ENCODE assay signal across 8 mouse cellular contexts in the genomic region with DNA sequence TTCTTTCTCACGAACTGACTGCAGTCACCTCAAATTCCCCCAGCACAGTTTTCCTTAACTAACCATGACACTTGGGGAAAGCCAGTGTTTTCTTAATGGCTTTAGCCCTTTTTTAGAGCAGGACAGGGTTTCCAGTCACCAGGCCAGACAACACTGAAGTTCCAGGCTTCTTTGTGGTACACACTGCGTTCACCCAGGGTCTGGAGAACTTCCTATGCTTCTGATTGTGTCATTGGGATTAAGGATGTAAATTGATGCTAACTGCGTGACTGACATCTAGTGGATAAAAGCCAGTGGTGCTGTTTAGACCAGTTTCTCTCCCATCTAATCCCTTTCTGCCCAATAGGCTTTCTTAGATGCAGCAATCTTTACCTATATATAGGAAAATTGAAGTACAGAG.
DNase-seq lines count a peak whose midpoint lies in the region; ATAC-seq and TF ChIP-seq lines count a peak whose summit lies in the region.

No protein-coding gene starts in this region.

- no peak overlapping the region for H3K4me3 ChIP-seq in C2C12 (ENCODE audit: insufficient read depth, poor library complexity, severe bottlenecking)
- H3K4me3 ChIP-seq in embryonic facial prominence, embryonic 12.5 days = no peak overlapping the region
- H3K4me3 ChIP-seq in kidney, embryonic 14.5 days (ENCODE audit: low read length) = no peak overlapping the region
- no peak overlapping the region for H3K4me3 ChIP-seq in lung, embryonic 14.5 days (ENCODE audit: low read depth, low read length)

- DNase-seq in adrenal gland, postnatal 10 days = peak; percentile 23
- DNase-seq in adrenal gland, postnatal 25 days = no peak
- DNase-seq in lung, embryonic 14.5 days = peak; percentile 86
- DNase-seq in retina, postnatal 7 days (ENCODE audit: low read depth, low spot score) = peak; percentile 60
- no peak for DNase-seq in c-Kit-positive CD71-positive TER-119-positive erythroid progenitor cells, embryonic 14.5 days (ENCODE audit: low spot score)

- WGBS in embryonic facial prominence, embryonic 12.5 days = 19% methylated on average over 3 of the region's 3 CpGs
- 27% methylated on average over 3 of the region's 3 CpGs for WGBS in kidney, embryonic 14.5 days
- WGBS in lung, embryonic 14.5 days = 32% methylated on average over 3 of the region's 3 CpGs

- H3K4me2 ChIP-seq in embryonic facial prominence, embryonic 12.5 days (replicated peaks) = no peak overlapping the region
- no peak overlapping the region for H3K4me2 ChIP-seq in kidney, embryonic 14.5 days (replicated peaks; ENCODE audit: low read depth, low read length)
- H3K4me2 ChIP-seq in lung, embryonic 14.5 days = no peak overlapping the region

- H3K27ac ChIP-seq in embryonic facial prominence, embryonic 12.5 days = no peak overlapping the region
- no peak overlapping the region for H3K27ac ChIP-seq in kidney, embryonic 14.5 days (ENCODE audit: low read depth, low read length)
- H3K27ac ChIP-seq in lung, embryonic 14.5 days (ENCODE audit: low read depth) = no peak overlapping the region

- H3K79me2 ChIP-seq in C2C12 (ENCODE audit: control insufficient read depth, insufficient read depth) = no peaks in the 10 kb centered on the region

- H3K79me3 ChIP-seq in C2C12 (ENCODE audit: low read depth) = no peaks in the 10 kb centered on the region

- peak; percentile 19 for TF ChIP-seq CTCF in C2C12 (IDR thresholded peaks at IDR 0.05; ENCODE audit: control insufficient read depth, insufficient read depth, insufficient read length)
- TF ChIP-seq CTCF in lung, embryonic 14.5 days (IDR thresholded peaks at IDR 0.05; ENCODE audit: low read depth) = peak; percentile 85

- H3K36me3 ChIP-seq in C2C12 (ENCODE audit: control insufficient read depth, insufficient read depth) = no peaks in the 10 kb centered on the region
- no peaks in the 10 kb centered on the region for H3K36me3 ChIP-seq in embryonic facial prominence, embryonic 12.5 days
- no peaks in the 10 kb centered on the region for H3K36me3 ChIP-seq in kidney, embryonic 14.5 days (ENCODE audit: control insufficient read depth, insufficient read depth, low read length)
- H3K36me3 ChIP-seq in lung, embryonic 14.5 days (ENCODE audit: insufficient read depth) = no peaks in the 10 kb centered on the region

- H3K4me1 ChIP-seq in embryonic facial prominence, embryonic 12.5 days = peaks cover 5% of the 10 kb centered on the region
- no peaks in the 10 kb centered on the region for H3K4me1 ChIP-seq in kidney, embryonic 14.5 days (ENCODE audit: control insufficient read depth, insufficient read depth, low read length)
- peaks cover 3% of the 10 kb centered on the region for H3K4me1 ChIP-seq in lung, embryonic 14.5 days (ENCODE audit: insufficient read depth)

- H3K9me3 ChIP-seq in embryonic facial prominence, embryonic 12.5 days = peaks cover 4% of the 10 kb centered on the region; the same call in 1 of the 2 replicates
- peaks cover 4% of the 10 kb centered on the region; the same call in 1 of the 2 replicates for H3K9me3 ChIP-seq in kidney, embryonic 14.5 days (ENCODE audit: control insufficient read depth, low read length)
- H3K9me3 ChIP-seq in lung, embryonic 14.5 days (ENCODE audit: low read depth, low read length) = no peaks in the 10 kb centered on the region

- H3ac ChIP-seq in C2C12 (ENCODE audit: control insufficient read depth, insufficient read length, low read depth) = no peak overlapping the region

- 0 out of 2 replicates have a peak, but pooled peaks have one; percentile 35 for ATAC-seq in embryonic facial prominence, embryonic 12.5 days (ENCODE audit: insufficient number of reproducible peaks, insufficient read depth, low FRiP score, low TSS enrichment)
- peak; percentile 41; the same call in 1 of the 2 replicates for ATAC-seq in kidney, embryonic 14.5 days (ENCODE audit: low FRiP score, low TSS enrichment)
- peak; percentile 68 for ATAC-seq in lung, embryonic 14.5 days (ENCODE audit: insufficient read depth)

- no peaks in the 10 kb centered on the region for H3K27me3 ChIP-seq in C2C12 (ENCODE audit: control insufficient read depth, insufficient read depth, insufficient read length)
- H3K27me3 ChIP-seq in embryonic facial prominence, embryonic 12.5 days = 0 out of 2 replicates have a peak, but pooled peaks cover 4% of the 10 kb centered on the region
- H3K27me3 ChIP-seq in kidney, embryonic 14.5 days (ENCODE audit: control insufficient read depth, insufficient read depth, low read length) = no peaks in the 10 kb centered on the region
- H3K27me3 ChIP-seq in lung, embryonic 14.5 days (ENCODE audit: insufficient read depth, low read length) = no peaks in the 10 kb centered on the region

- no peak overlapping the region for H3K9ac ChIP-seq in embryonic facial prominence, embryonic 12.5 days
- no peak overlapping the region for H3K9ac ChIP-seq in kidney, embryonic 14.5 days (ENCODE audit: low read depth, low read length)
- H3K9ac ChIP-seq in lung, embryonic 14.5 days = no peak overlapping the region

TF ChIP-seq in C2C12, 6 proteins besides CTCF, POLR2A, EP300 and RAD21:
- no peak for TF ChIP-seq CEBPB (IDR thresholded peaks at IDR 0.05; ENCODE audit: low read depth)
- no peak for TF ChIP-seq FOSL1 (IDR thresholded peaks at IDR 0.05; ENCODE audit: insufficient read depth, low read length, poor library complexity, severe bottlenecking)
- TF ChIP-seq MYOG (IDR thresholded peaks at IDR 0.05; ENCODE audit: control insufficient read depth, extremely low read depth, insufficient read length) = no peak
- TF ChIP-seq MYOD1 (IDR thresholded peaks at IDR 0.05; ENCODE audit: control insufficient read depth, insufficient read length, low read depth) = no peak
- no peak for TF ChIP-seq MAX (IDR thresholded peaks at IDR 0.05)
- no peak for TF ChIP-seq USF1 (IDR thresholded peaks at IDR 0.05; ENCODE audit: low read depth)

Comparison
In these comparisons a context has a peak if more than half of its experiments do, and no peak if none do; other contexts are left out.
1. DNase-seq: peak in adrenal gland, postnatal 10 days (single experiment), lung, embryonic 14.5 days (single experiment) and retina, postnatal 7 days (single experiment); none in adrenal gland, postnatal 25 days (single experiment) and c-Kit-positive CD71-positive TER-119-positive erythroid progenitor cells, embryonic 14.5 days (single experiment).
2. Peak in every context shown above with its lines, with median percentiles within 50 percentile points of each other: ATAC-seq.